Mouse (Mus musculus): ENCODE data around the gene Fastk.

- TF ChIP-seq CTCF (IDR thresholded peaks at IDR 0.05; ENCODE audit: low read depth) (no peak), EP300 (IDR thresholded peaks at IDR 0.05; ENCODE audit: low read depth) (no peak)
These were observed 47.6 kb upstream of the Fastk start for GRCm38 (mm10) chr5:24492546-24493285.

Data from heart, postnatal 0 days (tissue).